24 mouse cellular contexts compared by ENCODE assay signal in genomic region chr2:136811331-136811730, GRCm38 (mm10).
A peak's percentile ranks its signal among the peaks of the same experiment; 100 is the strongest.
DNase-seq lines count a peak whose midpoint lies in the region; ATAC-seq lines count a peak whose summit lies in the region.
"Had no signal": no experiment of that assay in that cellular context is flagged by ENCODE, and none has a peak within 500 bp of the region (broad histone marks: within the 10 kb centered on the region; RNA-seq: fewer than 3 reads in every experiment).

No protein-coding gene starts in this region.

- intact Hi-C loops in left cerebral cortex, postnatal 4 days (cut with DNase I): no loop called here
- intact Hi-C loops in left cerebral cortex, postnatal 14 days (cut with DNase I): no loop called here

- H3K9ac ChIP-seq in embryonic facial prominence, embryonic 14.5 days (ENCODE audit: low read depth, low read length): no peak overlapping the region
- H3K9ac ChIP-seq: embryonic facial prominence, embryonic 13.5 days; forebrain, embryonic 13.5 days; heart, embryonic 13.5 days; hindbrain, embryonic 14.5 days; intestine, embryonic 15.5 days had no signal

- no peaks in the 10 kb centered on the region for H3K27me3 ChIP-seq in embryonic facial prominence, embryonic 14.5 days (replicated peaks; ENCODE audit: control insufficient read depth, insufficient read depth, low read length)
- no peaks in the 10 kb centered on the region for H3K27me3 ChIP-seq in embryonic facial prominence, embryonic 10.5 days (replicated peaks; ENCODE audit: low read depth, poor library complexity, severe bottlenecking)
- H3K27me3 ChIP-seq: embryonic facial prominence, embryonic 13.5 days; forebrain, embryonic 13.5 days; heart, embryonic 13.5 days; intestine, embryonic 15.5 days had no signal

- no peaks in the 10 kb centered on the region for H3K36me3 ChIP-seq in embryonic facial prominence, embryonic 14.5 days (ENCODE audit: control insufficient read depth, insufficient read depth, low read length)
- no peaks in the 10 kb centered on the region for H3K36me3 ChIP-seq in embryonic facial prominence, embryonic 10.5 days (replicated peaks)
- H3K36me3 ChIP-seq: embryonic facial prominence, embryonic 13.5 days; forebrain, embryonic 10.5 days; heart, embryonic 10.5 days; heart, embryonic 13.5 days; intestine, embryonic 15.5 days had no signal

- DNase-seq in embryonic facial prominence, embryonic 14.5 days (ENCODE audit: low spot score): peak; percentile 14
- no peak for DNase-seq in embryonic facial prominence, embryonic 10.5 days (ENCODE audit: low spot score)
- DNase-seq in left cerebral cortex, postnatal 4 days: peak; percentile 31
- DNase-seq in left cerebral cortex, postnatal 14 days (ENCODE audit: low spot score in 2 of 2): no peak
- DNase-seq in NIH3T3 (ENCODE audit: low read depth) (peak; percentile 17), adipocyte (ENCODE audit: low spot score) (peak; percentile 29)
- DNase-seq: adrenal gland, postnatal 25 days; cerebellum, adult 11-12 months; cerebellum, adult 9-10 months; cerebellum, postnatal 25 days; gastrocnemius, postnatal 25 days; heart, adult 18-20 months; heart, postnatal 14 days; heart, postnatal 4 days; kidney, adult 11 months had no signal

- no peak overlapping the region for H3K27ac ChIP-seq in embryonic facial prominence, embryonic 14.5 days (replicated peaks; ENCODE audit: low read depth, low read length)
- no peak overlapping the region for H3K27ac ChIP-seq in embryonic facial prominence, embryonic 10.5 days (replicated peaks)
- H3K27ac ChIP-seq: embryonic facial prominence, embryonic 13.5 days; forebrain, embryonic 10.5 days; forebrain, embryonic 13.5 days; heart, embryonic 10.5 days; heart, embryonic 13.5 days; hindbrain, embryonic 14.5 days; intestine, embryonic 15.5 days had no signal

- no peak overlapping the region for H3K4me3 ChIP-seq in embryonic facial prominence, embryonic 14.5 days (ENCODE audit: low read depth, low read length)
- no peak overlapping the region for H3K4me3 ChIP-seq in embryonic facial prominence, embryonic 10.5 days
- H3K4me3 ChIP-seq: embryonic facial prominence, embryonic 13.5 days; forebrain, embryonic 10.5 days; forebrain, embryonic 13.5 days; heart, embryonic 10.5 days; heart, embryonic 13.5 days; intestine, embryonic 15.5 days had no signal

- peaks cover 3% of the 10 kb centered on the region; the same call in 1 of the 2 replicates for H3K4me1 ChIP-seq in embryonic facial prominence, embryonic 14.5 days (ENCODE audit: control insufficient read depth, insufficient read depth, low read length)
- H3K4me1 ChIP-seq in embryonic facial prominence, embryonic 10.5 days: 0 out of 2 replicates have a peak, but pooled peaks cover 3% of the 10 kb centered on the region
- H3K4me1 ChIP-seq: embryonic facial prominence, embryonic 13.5 days; forebrain, embryonic 10.5 days; forebrain, embryonic 13.5 days; heart, embryonic 10.5 days; heart, embryonic 13.5 days; intestine, embryonic 15.5 days had no signal

- no peaks in the 10 kb centered on the region for H3K9me3 ChIP-seq in embryonic facial prominence, embryonic 14.5 days (ENCODE audit: control insufficient read depth, low read length)
- no peaks in the 10 kb centered on the region for H3K9me3 ChIP-seq in embryonic facial prominence, embryonic 10.5 days
- H3K9me3 ChIP-seq: embryonic facial prominence, embryonic 13.5 days; forebrain, embryonic 10.5 days; forebrain, embryonic 13.5 days; heart, embryonic 10.5 days; heart, embryonic 13.5 days; intestine, embryonic 15.5 days had no signal

- no peak for ATAC-seq in embryonic facial prominence, embryonic 14.5 days (ENCODE audit: low read depth)
- ATAC-seq: activated CD4-positive, CD25-positive, alpha-beta regulatory T cell, adult 4 months; CD4-positive, CD25-positive, alpha-beta regulatory T cell, adult 4 months; forebrain, embryonic 13.5 days; intestine, embryonic 15.5 days had no signal

- 96% methylated on average over 1 of the region's 1 CpGs for WGBS in embryonic facial prominence, embryonic 14.5 days
- WGBS in embryonic facial prominence, embryonic 10.5 days: 86% methylated on average over 1 of the region's 1 CpGs

- H3K4me2 ChIP-seq in embryonic facial prominence, embryonic 14.5 days (ENCODE audit: low read depth, low read length): no peak overlapping the region
- H3K4me2 ChIP-seq: embryonic facial prominence, embryonic 13.5 days; forebrain, embryonic 13.5 days; heart, embryonic 13.5 days; hindbrain, embryonic 14.5 days; intestine, embryonic 15.5 days had no signal

Comparison
In these comparisons a context has a peak if more than half of its experiments do, and no peak if none do; other contexts are left out.
1. DNase-seq: peak in embryonic facial prominence, embryonic 14.5 days (single experiment), left cerebral cortex, postnatal 4 days (single experiment), NIH3T3 (single experiment) and adipocyte (single experiment); none in embryonic facial prominence, embryonic 10.5 days (single experiment) and left cerebral cortex, postnatal 14 days (0 of 2).